Mouse (Mus musculus): ENCODE data around the gene Csde1.

Csde1 gene

GRCm38 (mm10) chr3:103020249-103020942 is at the start of gene Csde1:
Gene Csde1, plus strand, starts transcription at chr3:103020426.
- DNase-seq, result peak; percentile 96

GRCm38 (mm10) chr3:102970508-102970907 is 49.7 kb upstream of the Csde1 start:
- no peak for DNase-seq

- no peak for DNase-seq
Observed at GRCm38 (mm10) chr3:102976906-102977305, 43.3 kb upstream of the Csde1 start.

GRCm38 (mm10) chr3:102979550-102980348 is 40.5 kb upstream of the Csde1 start:
- no peak for DNase-seq

GRCm38 (mm10) chr3:102980349-102980736 is 39.9 kb upstream of the Csde1 start:
- no peak for DNase-seq

- no peak for DNase-seq
Observed at GRCm38 (mm10) chr3:102991041-102991440, 29.2 kb upstream of the Csde1 start.

GRCm38 (mm10) chr3:102992936-102993335 is 27.3 kb upstream of the Csde1 start:
- no peak for DNase-seq

GRCm38 (mm10) chr3:102995233-102995604 is 25.0 kb upstream of the Csde1 start:
- no peak for DNase-seq

DNA sequence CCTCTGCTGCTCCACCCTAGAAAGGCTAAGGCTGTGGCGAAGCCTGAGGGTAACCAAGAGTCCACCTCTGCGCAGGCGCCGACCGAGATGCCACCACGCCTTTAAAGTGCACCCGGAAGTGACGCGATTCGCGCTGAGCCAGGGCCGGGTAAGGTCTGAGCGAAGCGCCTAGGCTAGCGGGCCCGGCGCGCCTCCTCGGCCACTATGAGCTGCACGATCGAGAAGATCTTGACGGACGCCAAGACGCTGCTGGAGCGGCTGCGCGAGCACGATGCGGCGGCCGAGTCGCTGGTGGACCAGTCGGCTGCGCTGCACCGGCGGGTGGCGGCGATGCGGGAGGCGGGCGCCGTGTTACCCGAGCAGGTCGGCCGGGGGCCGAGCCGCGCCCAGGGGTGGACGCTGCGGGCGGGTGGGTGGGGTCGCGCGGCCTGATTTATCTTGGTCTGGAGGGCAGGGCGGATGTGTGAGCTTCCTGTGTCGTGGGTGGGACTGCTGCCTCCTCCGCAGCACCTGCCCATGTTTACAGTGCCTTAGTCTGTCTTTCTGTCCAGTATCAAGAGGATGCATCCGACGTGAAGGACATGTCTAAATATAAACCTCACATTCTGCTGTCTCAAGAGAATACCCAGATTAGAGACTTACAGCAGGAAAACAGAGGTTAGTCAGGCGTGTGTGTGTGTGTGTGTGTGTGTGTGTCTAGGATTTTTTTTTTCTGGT is 24.5 kb upstream of the Csde1 start, which contains the start of gene Sike1:
Gene Sike1, plus strand, starts transcription at position 104 of the 717 bp plus-strand sequence.
- peak; percentile 96 for DNase-seq

GRCm38 (mm10) chr3:102997036-102997435 is 23.2 kb upstream of the Csde1 start:
- DNase-seq, result no peak

DNA sequence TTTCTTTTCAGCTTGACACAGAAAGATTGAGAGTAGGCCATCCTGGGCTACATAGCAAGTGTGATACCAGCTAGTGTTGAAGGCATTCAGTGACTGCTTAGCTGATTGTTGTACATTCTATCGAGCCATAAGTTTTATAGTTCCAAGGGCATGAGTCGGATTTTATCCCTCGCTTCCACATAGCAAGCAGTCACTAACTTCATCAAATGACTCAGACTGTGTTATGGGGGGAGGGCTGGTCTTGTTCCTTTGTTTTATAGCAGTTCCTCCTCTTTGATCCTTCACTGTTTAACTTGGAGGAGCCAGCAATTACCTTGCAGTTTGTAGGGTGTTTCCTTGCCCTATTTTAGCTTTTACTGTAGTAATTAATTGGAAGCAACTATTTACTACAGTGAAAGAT is 22.6 kb upstream of the Csde1 start:
- DNase-seq, result no peak

DNA sequence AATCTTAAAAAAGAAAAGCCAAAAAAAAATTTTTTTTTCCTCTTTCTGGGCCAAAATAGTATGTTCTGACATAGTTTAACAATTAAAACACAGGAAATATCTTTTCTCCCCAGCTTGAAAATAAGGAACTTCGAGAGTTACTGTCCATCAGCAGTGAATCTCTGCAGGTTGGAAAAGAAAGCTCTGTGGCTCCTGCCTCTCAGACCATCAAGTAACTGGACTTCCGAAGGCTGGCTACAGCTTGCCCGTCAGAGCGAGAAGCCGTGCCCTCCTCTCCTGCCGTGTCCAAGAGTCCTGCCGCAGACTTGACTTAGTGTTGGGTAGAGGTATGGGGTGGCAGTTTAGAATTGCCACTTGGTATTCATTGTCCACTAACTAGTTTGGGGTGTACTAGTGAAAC is 18.6 kb upstream of the Csde1 start:
- DNase-seq, result no peak

DNA sequence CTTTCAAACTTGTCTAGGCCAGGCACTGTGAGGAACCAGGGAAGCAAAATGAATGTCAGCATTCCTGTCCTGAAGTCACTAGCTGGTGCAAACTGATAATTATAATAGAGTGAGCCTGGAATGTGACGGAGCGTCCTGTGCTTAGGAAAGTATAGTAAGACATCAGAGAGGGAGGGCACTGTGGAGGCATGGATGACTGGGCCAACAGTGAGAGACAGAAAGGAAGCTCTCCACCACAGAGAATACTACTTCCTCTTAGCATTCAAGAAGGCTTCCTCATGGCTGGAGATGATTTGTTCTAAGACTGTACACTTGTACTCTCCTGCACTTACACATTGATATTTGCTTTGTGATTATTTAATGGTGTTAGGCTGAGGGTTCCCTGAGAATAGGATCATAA is 2.9 kb upstream of the Csde1 start:
- DNase-seq, result no peak

GRCm38 (mm10) chr3:103019462-103019861 is 764 bp upstream of the Csde1 start:
- DNase-seq, result no peak

GRCm38 (mm10) chr3:103020943-103021638 is 865 bp downstream of the Csde1 start:
- DNase-seq, result peak; percentile 90

DNA sequence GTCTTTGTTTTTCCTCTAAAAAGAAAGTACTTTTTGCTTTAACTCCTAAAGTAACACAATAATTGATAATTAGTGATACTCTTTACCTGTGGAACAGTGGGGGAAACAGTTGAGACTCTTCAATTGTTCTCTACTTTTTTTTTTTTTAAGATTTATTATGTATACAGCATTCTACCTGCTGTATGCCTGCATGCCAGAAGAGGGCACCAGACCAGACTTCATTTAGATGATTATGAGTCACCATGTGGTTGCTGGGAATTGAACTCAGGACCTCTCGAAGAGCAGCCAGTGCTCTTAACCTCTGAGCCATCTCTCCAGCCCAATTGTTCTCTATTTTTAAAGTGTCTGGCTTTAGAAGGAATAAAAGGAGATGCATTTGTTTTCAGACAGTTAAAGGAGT is 5.9 kb downstream of the Csde1 start:
- peak; percentile 49 for DNase-seq

- DNase-seq, result no peak
Observed at GRCm38 (mm10) chr3:103040285-103040684, 20.1 kb downstream of the Csde1 start.

- DNase-seq, result no peak
Observed at GRCm38 (mm10) chr3:103040861-103041379, 20.7 kb downstream of the Csde1 start.

GRCm38 (mm10) chr3:103056016-103056595 is 35.9 kb downstream of the Csde1 start:
- no peak for DNase-seq

DNA sequence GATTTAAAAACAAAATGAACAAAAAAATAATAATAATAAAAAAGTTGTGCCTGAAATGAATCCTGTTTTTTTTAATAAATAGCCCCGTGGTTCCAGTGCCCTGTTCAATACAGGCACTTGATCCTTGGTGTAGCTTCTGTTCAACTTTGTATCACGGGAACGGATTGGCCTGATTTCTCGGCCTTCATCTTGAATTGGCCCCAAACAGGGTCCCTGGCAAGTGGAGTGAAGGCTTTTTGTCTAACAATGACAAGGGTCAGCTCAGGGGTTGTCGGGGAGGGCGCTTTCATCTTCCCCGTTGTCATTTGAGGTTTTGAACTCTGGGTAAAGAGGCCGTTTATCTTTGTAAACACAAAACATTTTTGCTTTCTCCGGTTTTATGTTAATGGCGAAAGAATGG is 37.5 kb downstream of the Csde1 start:
- no peak for DNase-seq

DNA sequence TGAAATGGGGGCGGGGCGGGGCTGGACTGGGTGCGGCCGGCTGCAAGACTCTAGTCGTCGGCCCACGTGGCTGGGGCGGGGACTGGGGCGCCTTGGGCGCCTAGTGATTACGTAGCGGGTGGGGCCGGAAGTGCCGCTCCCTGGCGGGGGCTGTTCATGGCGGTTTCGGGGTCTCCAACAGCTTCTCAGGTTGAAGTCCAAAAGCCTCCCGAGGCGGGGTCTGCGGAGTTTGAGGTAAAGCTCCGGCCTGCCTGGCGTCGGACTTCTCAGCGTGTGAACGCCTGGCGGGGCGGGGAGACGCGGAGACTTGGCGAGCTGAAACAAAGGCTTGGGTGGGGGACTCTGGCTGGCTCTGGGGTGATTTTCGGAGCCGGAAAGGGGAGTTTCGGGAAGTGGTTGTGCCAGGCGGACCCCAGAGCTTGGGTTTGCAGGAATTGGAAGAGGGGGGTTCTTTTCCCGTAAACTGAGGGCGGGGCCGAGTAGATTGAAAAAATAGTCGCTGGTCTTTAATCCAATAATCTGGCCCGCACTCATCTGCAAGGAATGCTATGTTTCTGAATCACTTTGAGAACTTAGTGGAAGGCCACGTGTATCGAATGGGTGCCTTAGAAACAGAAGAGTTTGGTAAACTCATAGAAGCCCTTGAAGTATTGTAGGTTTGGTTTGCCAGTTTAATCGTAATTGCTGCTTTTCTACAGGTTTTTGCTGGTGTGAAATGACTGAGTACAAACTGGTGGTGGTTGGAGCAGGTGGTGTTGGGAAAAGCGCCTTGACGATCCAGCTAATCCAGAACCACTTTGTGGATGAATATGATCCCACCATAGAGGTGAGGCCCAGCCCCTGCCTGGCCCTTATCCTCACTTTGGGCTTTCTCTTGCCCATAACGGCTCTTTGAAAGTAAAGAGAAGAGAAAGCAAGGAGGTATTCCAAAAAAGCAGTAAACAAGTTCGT is 38.3 kb downstream of the Csde1 start, which contains the start of gene Nras:
Gene Nras, plus strand, starts transcription at position 79 of the 951 bp plus-strand sequence.
- DNase-seq, result peak; percentile 97
